Mouse (Mus musculus) frontal cortex, postnatal 25 days (tissue): ENCODE data around the gene Vgll4.
"Not testable (repeated sequence)": the region's sequence is repeated elsewhere in the genome, so short reads cannot be mapped to it uniquely, and the experiment has no call there.

Experiments used
- DNase-seq, 2 experiments: peaks; one replicate each; pipeline ENCODE4 v3.0.0; 2022; ENCODE audit warnings: low spot score in 2 of 2

Vgll4 gene

DNA sequence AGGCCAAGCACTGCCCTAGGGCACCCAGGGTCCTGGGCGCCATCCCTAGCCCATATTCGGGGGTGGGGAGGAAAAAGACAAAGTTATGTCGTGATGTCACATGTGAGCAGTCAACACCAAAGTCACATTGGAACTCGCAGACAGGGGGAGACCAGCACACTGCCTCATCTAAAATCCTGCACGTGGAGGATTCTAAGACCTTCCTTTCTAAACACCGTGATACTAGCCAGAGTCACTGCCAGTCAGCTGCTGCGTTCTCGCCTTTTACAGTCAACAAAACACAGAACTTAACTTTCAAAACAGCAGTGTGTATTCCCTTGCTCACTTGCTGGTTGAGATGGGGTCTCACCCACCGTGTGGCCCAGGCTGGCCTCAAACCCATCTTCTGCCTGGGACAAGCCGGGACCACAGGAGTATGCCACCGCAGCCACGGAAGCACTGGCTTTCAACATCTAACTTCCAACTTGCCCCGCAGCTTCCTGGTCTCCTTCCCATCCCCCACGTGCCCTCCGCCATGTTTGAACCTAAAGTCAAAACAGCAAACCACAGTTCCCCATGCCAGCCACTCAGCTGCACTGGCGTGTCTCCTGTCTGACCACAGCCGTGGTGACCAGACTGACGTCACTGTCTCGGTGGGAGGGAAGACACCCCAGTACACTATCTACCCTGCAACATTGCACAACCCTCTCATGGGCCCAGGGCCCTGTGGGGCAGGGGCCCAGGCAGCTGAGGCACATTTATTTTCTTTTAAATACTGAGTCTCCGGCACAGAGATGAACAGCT is 76.2 kb downstream of the Vgll4 start:
- no peak for DNase-seq

DNA sequence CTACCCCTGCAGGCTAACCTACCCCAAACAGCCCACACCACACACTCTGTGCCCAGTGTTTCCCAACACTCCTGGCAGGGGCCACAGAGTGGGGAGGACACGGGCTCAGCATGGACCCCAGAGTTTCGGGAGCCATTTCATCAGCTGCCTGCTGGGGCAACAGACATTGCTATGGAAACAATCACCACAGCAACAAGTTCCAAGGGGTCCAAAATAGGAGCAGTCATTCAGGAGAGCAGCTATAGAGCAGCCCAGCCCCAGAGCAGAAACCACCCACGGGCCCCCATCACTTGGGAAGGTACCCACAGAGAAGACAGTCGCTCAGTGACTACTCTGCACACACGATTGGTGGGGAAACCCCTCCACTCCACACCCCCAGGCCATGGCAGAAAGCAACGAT is 77.4 kb downstream of the Vgll4 start:
- peak in 1 of 2 experiments; percentile 56 for DNase-seq

DNA sequence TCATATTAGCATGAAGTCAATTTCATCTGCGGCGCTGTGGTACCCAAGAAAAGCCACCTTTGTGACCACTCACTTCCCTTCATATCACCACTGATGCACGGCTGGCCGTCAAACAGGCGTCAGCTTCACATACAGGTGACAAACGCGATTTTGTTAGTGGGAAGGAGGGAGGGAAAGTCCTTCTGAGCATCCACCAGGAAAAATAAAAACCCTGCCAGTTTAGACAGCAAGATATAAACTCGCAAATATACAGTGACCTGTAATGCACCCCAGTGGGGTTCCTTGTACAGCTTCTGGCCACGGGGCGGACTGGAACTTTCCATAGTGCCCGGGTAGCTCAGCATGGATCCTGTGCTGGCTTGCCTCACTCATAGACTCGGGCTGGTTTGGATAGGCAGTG is 78.0 kb downstream of the Vgll4 start:
- no peak for DNase-seq

DNA sequence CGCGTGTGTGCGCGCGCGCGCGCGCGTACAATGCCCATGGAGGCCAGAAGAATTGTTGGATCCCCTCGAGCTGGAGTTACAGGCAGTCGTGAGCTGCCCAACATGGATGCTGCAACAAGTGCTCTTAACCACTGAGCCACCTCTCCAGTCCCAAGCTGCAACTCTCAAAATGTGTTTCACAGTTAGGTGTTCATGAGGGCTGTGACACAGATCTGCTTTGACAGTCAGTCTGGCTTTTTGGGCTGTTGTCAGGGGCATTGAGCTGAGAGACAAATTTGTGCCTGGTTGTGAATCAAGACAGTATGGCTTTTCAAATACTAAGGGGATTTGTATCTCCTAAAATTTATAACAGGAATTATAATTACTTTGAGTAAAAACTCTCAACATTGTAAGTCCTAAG is 78.5 kb downstream of the Vgll4 start:
- no peak for DNase-seq

DNA sequence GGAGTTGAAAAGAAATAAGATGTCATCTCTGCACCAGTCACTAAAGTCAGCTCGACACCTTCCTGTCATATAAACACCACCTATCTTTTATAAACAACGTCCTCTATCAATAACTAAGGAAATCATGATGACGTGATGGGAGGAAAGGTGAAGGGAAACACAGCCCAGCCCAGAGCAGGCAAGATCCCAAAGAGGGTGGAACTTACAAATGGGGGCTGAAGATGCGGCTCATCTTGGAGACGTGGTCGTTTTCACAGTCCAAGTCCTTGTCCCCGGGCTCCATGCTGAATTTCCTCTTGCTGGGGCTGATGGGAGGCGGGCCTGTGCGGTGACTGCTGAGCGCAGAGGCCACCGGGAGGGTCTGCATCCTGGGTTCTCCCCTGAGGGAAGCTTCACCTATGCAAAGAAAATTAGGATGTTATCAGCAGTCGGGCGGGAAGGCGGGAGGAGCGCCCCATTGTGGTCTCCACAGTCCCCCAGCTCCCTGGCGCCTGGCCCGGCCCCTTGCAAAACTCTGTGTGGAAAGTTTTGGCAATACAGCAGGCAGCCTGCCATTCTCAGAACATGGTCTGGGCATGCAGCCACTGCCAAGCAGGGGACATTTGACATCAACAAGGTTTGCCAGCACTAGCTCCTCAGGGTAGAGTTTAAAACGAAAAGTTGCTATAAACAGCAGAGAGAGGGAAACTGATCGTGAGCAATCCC is 79.2 kb downstream of the Vgll4 start:
- peak in 1 of 2 experiments; percentile 71 for DNase-seq

DNA sequence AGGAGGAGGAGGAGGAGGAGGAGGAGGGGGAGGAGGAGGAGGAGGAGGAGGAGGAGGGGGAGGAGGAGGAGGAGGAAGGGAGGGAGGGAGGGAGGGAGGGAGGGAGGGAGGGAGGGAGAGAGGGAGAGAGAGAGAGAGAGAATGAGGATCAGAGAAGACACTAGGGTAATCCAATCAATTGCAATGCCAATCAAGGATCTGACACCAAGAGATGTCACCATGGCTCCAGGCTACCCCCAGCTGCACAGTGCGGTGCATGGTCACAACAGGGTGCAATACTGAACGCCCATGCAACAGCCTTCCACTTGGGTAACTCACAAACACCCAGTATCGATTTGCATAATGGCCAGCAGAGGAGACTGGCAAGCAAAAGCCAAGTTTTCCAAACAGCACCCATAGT is 79.8 kb downstream of the Vgll4 start:
- not testable (repeated sequence) for DNase-seq

DNA sequence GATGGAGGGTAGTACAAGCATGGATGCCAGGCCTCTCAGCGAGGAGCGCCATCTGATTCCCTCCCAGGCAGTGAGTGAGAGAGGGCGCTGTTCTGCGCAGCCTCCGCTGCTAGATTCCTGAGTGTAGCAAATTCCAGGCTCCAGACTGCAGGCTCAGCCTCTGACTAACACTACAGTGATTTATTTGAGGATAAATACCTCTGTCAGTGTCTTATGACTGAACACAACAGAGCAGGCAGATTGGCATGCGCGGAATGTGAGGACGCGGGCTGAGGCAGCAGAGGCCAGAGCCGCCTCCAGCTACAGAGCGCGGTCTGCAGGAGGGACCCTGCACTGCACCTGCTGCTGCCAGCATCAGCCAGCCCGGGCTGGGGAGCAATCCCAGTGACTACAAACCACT is 80.9 kb downstream of the Vgll4 start:
- peak in 1 of 2 experiments; percentile 52 for DNase-seq

DNA sequence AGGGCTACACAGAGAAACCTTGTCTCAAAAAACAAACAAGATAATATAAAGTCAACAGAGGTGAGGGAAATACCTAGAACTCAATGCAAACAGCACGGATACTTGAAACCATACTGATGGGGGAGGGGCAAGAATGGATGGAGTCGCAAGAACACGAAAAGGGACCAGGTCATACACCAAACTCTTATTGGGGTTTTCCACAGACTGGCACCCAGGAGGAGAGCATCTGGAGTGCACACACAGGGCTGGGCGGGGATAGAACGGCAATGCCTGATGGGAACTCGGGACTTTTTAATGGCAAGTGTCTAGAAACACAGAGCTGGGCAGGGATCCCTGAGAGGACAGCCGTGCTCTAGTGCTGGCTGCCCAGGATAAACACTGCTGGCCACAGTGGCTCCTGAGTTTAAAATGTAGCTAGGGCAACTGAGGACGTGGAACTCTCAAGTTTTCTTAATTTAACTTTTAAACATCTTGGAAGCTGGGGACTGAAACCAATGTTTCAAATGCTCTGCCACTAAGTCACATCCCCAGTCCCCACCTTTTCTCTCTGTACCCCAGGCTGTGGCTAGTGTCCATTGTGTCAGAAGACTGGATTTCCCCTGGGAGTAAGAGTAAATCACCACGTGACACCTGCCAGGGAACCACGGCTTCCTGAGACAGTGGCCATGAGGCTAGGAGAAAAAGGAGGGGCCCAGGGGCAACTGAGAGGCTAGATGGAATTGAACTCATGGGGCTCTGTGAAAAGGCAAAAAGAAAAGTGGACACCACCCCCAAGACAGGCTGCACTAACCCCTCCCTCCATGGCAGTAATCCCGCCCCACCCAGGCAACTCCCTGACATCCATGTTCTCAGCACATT is 83.1 kb downstream of the Vgll4 start:
- no peak for DNase-seq

DNA sequence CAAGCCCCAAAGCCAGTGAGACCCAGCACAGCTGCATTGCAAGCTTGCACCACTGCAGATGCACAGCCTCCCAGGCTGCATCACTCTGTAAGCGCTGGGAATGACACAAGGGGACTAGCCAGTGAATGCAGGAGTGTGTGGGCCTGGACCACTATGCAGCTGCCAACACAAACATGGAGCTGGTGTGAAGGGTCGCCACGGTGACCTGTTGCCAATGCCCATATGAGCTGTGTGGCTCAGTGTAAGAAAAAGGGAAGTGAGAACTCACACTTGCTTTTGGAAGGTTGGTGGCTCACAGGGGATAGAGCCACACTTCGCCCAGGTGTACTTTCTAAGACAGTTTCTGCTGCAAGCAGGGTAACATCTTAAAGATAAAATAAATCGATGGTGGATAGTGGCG is 83.8 kb downstream of the Vgll4 start:
- DNase-seq, result no peak

DNA sequence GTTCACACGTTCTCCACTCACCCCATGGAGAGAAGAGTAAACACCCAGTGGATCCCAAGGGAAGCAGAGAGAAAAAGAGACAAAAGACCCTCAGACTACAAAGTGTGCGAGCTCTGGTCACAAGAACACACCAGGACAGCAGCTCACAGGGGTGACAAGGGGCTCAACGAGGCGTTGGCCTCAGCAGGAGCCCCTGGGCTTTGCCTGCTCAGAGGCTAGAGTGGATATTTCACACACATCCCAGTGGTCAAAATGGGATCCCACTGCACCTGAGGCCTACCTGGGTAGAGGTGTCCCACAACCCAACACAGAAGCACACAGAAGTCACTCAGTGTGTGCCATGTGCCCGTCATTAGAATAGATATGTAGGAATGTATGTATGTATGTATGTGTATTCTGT is 84.7 kb downstream of the Vgll4 start:
- no peak for DNase-seq

DNA sequence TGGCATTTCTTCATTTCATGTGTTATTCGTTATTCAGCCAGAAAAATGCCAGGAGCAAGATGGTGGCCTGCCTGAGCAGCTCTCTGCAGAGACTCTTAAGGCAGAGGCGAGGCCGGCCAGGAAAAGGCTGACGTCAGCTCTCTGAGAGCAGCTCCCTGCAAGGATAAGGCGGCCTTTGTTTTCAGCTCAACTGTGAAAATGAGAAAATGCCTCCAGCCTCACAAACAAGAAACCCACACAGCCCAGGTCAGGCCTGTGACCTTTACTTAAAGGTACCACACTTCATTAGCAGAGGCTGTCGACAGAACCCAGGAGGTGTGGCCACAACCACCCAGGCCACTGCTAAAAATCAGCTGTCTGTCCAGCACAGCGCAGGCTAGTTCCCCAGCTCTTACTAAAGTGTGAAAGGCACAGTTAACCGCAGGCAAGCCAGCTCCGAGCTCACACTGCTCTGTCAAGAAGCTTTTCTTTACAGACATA is 86.5 kb downstream of the Vgll4 start:
- peak; percentile 42 to 50 for DNase-seq

DNA sequence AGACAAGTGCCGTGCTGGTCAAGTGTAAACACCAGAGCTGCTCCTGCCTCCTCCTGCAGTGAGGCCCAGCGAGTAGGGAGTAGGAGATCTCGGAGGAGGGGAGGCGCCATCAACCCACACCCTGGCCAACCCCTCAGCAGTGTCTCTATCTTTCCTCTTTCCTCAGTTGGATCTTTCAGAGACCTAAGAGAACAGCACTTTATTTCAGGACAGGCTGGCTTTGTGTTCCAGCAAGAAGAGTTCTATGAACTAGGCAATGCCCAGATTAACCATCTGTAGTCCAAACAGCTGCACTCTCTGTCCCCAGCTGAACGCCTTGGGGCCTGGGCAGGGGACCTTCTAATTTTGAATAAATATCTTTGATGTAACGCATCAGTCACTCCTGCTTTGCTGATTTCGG is 87.1 kb downstream of the Vgll4 start:
- DNase-seq, result no peak

DNA sequence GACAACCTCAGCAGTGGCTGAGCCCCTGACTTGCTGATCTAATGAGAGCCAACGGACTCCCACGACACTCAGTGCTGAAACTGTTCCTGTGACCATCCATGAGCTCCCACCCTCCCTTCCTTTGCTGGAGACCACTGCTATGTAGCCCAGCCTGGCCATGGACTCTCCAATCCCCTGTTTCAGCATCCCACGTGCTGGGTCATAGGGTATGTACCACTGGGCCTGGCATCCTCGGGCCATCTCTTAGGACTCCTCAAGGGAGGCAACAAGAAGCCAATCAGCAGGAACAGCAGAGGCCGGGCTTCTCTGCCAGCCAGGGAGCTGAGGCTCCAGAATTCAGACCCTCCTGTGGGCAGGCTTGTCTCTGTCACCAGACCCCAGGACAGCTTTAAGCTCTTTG is 87.6 kb downstream of the Vgll4 start:
- DNase-seq, result no peak

DNA sequence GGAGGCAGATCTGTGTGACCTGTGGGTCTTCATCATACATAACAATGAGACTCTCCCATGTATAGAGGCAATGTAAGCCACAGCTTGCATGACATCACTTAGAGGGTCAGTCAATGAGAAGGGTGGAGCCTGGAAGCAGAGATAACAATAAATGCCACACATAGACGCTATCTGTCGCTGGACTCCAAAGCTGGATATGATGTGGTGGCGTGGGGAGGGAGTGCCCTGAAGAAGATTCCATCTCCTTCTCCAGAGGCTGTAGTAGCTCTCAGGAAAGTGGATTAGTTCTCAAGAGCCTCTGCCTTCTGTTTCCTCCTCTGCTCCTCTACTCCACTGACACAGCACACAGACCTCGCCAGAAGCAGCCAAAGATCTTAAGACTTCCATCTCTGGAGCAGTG is 89.0 kb downstream of the Vgll4 start:
- no peak for DNase-seq

DNA sequence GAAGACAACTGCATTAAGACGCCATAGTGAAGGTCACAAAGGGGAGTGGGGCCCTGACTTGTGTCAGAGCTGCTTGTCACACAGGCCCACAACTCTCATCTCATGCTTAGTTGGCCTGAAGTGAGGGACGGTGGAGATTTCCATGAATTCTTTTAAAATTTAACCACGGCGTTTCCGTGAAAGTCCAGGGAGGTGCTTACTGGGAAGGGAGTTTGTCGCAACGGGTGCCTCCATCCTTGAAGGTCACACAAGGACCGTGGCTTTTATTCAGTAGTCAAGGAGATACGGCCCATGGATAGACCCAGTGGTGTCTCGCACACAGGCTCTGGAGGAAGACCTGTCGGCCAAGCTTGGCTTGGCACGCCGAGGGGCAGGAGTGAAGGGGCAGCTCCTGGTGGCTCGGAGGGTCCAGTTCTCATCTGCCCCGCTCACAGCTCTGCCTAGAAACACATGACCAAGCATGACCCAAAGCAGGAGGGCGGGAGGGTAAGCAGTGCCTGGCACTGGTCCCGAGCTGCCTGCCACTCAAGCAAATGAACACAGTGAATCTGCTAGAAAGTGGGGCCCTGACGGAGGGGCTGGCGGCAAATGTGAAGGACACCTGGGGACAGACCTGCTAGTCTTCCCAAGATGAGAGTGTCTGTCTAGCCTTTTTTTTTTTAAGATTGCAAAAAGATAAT is 90.8 kb downstream of the Vgll4 start:
- DNase-seq, result no peak

DNA sequence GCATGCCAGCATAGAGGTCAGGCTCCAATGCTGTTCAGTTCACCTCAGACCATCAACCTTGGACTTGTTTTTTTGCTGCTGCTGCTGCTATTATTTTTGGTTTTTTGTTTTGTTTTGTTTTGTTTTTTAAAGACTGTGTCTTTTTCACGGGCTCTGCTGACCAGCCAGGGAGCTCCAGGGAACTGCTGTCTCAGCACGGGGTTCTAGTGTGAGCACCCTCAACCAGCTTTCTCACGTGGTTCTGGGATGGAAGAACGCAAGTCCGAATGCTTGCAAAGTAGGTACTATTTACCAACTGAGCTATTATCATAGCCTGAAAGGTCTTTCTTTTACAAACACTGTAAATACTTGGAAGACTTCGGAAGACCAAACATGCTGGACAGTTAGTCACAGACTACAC is 93.2 kb downstream of the Vgll4 start:
- DNase-seq, result no peak

DNA sequence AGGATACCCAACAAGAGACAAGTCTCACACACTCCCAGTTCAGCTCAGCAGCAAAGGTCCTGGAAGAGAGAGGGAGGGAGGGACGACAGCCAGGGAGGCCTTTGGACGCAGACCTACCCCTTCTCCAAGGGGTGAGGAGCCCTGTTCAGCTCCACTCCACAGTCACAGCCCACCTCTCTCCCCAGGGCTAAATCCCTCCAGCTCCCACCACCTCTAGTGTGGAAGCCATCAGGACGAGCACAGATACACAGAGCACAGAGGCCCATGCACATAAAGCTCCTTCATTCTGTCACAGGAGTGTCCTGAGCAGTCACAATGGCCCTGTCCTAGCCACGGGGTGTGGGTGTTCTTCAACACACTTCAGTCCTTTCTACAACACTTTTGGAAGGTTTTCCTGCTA is 93.8 kb downstream of the Vgll4 start:
- no peak for DNase-seq

DNA sequence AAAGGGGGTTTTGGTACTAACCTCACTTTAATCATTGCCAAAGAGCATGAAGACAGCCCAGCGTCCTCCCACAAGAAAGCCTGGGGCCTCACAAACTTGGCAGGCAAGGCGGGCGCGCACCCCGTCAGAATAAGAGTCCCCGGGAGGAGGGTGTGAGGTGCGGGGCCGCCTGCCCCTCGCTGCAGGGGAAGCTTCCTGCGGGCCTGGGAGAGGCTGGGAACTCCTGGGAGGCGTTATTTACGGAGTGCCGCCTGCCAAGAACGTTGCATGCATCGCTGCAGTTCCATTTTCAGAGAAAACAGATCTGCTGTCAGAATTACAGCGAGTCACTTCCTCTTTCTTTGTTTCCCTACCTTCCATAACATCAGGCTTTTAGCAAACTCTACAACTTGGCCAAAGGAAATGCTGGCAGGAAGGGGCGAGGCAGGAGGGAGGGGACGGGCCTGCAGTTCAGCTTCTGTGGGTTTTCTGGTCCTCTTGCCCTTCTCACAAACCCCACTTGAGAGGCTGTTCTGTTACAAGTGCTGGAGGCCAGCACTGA is 94.7 kb downstream of the Vgll4 start:
- DNase-seq, result peak; percentile 78 to 86

DNA sequence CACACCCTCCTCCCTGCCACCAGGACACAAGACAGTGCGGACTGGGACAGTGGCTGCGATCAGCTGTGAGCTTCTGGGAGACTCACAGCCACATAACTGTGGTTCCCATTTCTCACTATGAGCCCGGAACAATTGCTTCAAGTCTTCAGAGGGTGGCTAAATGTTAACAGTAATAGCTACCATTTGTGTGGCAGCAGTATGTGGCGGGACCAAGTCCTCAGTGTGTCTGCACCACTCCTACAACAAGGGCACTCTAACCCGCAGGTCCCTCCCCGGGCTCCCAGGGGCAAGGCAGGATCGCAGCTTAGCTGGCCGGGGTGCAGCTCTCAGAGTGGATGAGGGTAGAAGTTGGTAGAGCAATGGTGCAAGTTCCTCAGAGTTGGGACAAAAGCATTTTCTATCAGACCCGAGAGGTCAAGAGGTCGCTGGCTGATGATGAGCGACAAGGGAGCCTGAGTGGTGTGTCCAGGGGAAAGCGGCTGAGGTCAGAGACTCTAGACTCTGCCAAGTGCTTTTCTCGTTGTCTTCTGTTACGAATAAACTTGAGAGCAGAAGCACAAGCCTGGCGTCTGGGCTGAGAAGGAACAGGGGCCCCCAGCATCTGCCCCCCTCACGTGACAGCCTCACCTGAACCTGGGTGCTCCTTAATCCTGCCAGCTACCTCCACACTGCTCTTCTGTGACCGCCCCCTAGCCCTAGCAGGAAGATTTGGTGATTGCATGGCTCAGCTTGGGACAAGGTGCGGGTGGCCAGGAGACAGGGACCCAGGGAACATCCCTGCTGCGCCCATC is 95.5 kb downstream of the Vgll4 start:
- no peak for DNase-seq

DNA sequence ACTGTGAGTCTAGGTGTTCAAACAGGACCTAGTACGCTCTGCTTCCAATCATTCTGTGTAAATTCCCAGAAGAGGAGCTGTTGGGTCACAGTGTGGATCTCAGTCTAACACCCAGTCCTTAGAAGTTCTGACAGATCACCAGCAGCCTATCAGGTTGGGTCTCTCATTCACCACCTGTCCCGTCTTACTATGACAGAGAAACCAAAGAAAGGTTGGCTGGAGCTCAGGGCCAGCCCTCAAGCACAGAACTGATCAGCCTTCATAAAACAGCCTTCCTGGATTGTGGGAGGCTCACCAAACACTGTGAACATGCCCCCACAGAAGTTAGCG is 96.0 kb downstream of the Vgll4 start:
- DNase-seq, result no peak
